Mouse (Mus musculus): ENCODE measurements around the gene Dok4. TPM values are rescaled to one million over a fixed set of nuclear protein-coding genes. Genes with fewer than 3 reads are reported as not detected.

Dok4 gene
- total RNA-seq (2015; ENCODE audit: low replicate concordance) = 12.2 and 13.0 TPM in 2 replicates
- 11.0 and 12.8 TPM in 2 replicates for total RNA-seq (2017; ENCODE audit: low replicate concordance)

- ATAC-seq (replicated peaks; ENCODE audit: low FRiP score, poor library complexity, severe bottlenecking) = peak; percentile 77
Measured at GRCm38 (mm10) chr8:94876197-94876730, at the start of gene Dok4. TSS of gene Dok4 (minus strand) at chr8:94876330.

- no peak for ATAC-seq (replicated peaks; ENCODE audit: low FRiP score, poor library complexity, severe bottlenecking)
Measured at GRCm38 (mm10) chr8:94923405-94923804, 47.3 kb upstream of the Dok4 start, which contains the start of gene Adgrg5. TSS of gene Adgrg5 (plus strand) at chr8:94923694.

GRCm38 (mm10) chr8:94922602-94923001, 46.5 kb upstream of the Dok4 start:
- ATAC-seq (replicated peaks; ENCODE audit: low FRiP score, poor library complexity, severe bottlenecking) = no peak

GRCm38 (mm10) chr8:94922176-94922575, 46.0 kb upstream of the Dok4 start:
- no peak for ATAC-seq (replicated peaks; ENCODE audit: low FRiP score, poor library complexity, severe bottlenecking)

GRCm38 (mm10) chr8:94919256-94919655, 43.1 kb upstream of the Dok4 start:
- ATAC-seq (replicated peaks; ENCODE audit: low FRiP score, poor library complexity, severe bottlenecking) = no peak

GRCm38 (mm10) chr8:94917851-94918495, 41.8 kb upstream of the Dok4 start, which contains the start of gene Ccdc102a:
TSS of gene Ccdc102a (minus strand) at chr8:94918098.
- ATAC-seq (replicated peaks; ENCODE audit: low FRiP score, poor library complexity, severe bottlenecking) = no peak

- no peak for ATAC-seq (replicated peaks; ENCODE audit: low FRiP score, poor library complexity, severe bottlenecking)
Measured at GRCm38 (mm10) chr8:94917352-94917751, 41.2 kb upstream of the Dok4 start.

- ATAC-seq (replicated peaks; ENCODE audit: low FRiP score, poor library complexity, severe bottlenecking) = no peak
Measured at GRCm38 (mm10) chr8:94916960-94917324, 40.8 kb upstream of the Dok4 start.

- ATAC-seq (replicated peaks; ENCODE audit: low FRiP score, poor library complexity, severe bottlenecking) = no peak
Measured at GRCm38 (mm10) chr8:94916311-94916959, 40.3 kb upstream of the Dok4 start.

- no peak for ATAC-seq (replicated peaks; ENCODE audit: low FRiP score, poor library complexity, severe bottlenecking)
Measured at GRCm38 (mm10) chr8:94914701-94915101, 38.6 kb upstream of the Dok4 start.

- no peak for ATAC-seq (replicated peaks; ENCODE audit: low FRiP score, poor library complexity, severe bottlenecking)
Measured at GRCm38 (mm10) chr8:94914256-94914655, 38.1 kb upstream of the Dok4 start.

- no peak for ATAC-seq (replicated peaks; ENCODE audit: low FRiP score, poor library complexity, severe bottlenecking)
Measured at GRCm38 (mm10) chr8:94913061-94913660, 37.0 kb upstream of the Dok4 start.

- ATAC-seq (replicated peaks; ENCODE audit: low FRiP score, poor library complexity, severe bottlenecking) = peak; percentile 85
Measured at GRCm38 (mm10) chr8:94908847-94909246, 32.7 kb upstream of the Dok4 start.

GRCm38 (mm10) chr8:94907591-94908300, 31.6 kb upstream of the Dok4 start:
- ATAC-seq (replicated peaks; ENCODE audit: low FRiP score, poor library complexity, severe bottlenecking) = no peak

GRCm38 (mm10) chr8:94904450-94905175, 28.5 kb upstream of the Dok4 start:
- ATAC-seq (replicated peaks; ENCODE audit: low FRiP score, poor library complexity, severe bottlenecking) = no peak

GRCm38 (mm10) chr8:94903709-94904108, 27.6 kb upstream of the Dok4 start:
- ATAC-seq (replicated peaks; ENCODE audit: low FRiP score, poor library complexity, severe bottlenecking) = no peak

GRCm38 (mm10) chr8:94901031-94901430, 24.9 kb upstream of the Dok4 start:
- ATAC-seq (replicated peaks; ENCODE audit: low FRiP score, poor library complexity, severe bottlenecking) = no peak

GRCm38 (mm10) chr8:94900617-94901016, 24.5 kb upstream of the Dok4 start:
- ATAC-seq (replicated peaks; ENCODE audit: low FRiP score, poor library complexity, severe bottlenecking) = no peak

GRCm38 (mm10) chr8:94899262-94899661, 23.1 kb upstream of the Dok4 start:
- peak; percentile 94 for ATAC-seq (replicated peaks; ENCODE audit: low FRiP score, poor library complexity, severe bottlenecking)
